In the genomic region with DNA sequence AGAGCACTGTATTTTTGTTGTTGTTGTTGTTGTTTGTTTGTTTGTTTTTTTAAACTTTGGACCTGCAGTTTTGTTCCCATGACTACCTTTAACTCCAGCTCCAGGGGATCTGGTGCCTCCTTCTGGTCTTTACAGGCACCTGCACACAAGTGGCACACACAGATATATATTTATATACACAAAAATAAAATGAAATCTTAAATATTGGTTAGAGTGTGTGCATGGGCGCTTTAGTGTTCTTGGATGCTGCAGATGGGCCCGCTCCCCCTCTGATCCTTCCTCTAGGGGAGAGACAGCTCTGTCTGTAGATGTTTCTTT, we compare ENCODE assay signal across 10 mouse cellular contexts. TPM values are rescaled to one million over a fixed set of nuclear protein-coding genes. Genes with fewer than 3 reads are reported as not detected.
DNase-seq lines count a peak whose midpoint lies in the region; ATAC-seq and TF ChIP-seq lines count a peak whose summit lies in the region.
"Had no signal": no experiment of that assay in that cellular context is flagged by ENCODE, and none has a peak within 500 bp of the region (broad histone marks: within the 10 kb centered on the region; RNA-seq: fewer than 3 reads in every experiment).

No protein-coding gene starts in this region.

- no peak overlapping the region for H3K4me2 ChIP-seq in hindbrain, embryonic 13.5 days
- no peak overlapping the region for H3K4me2 ChIP-seq in hindbrain, embryonic 11.5 days (replicated peaks; ENCODE audit: low read depth, low read length)
- H3K4me2 ChIP-seq in midbrain, postnatal 0 days (ENCODE audit: low read depth, low read length, poor library complexity, severe bottlenecking), result no peak overlapping the region
- H3K4me2 ChIP-seq in midbrain, embryonic 11.5 days, result no peak overlapping the region
- H3K4me2 ChIP-seq in hindbrain, embryonic 16.5 days (ENCODE audit: low read length), result no peak overlapping the region

- H3K27ac ChIP-seq in hindbrain, embryonic 13.5 days, result peak overlapping the region; percentile 76
- no peak overlapping the region for H3K27ac ChIP-seq in hindbrain, embryonic 11.5 days (ENCODE audit: low read depth, low read length)
- H3K27ac ChIP-seq in midbrain, postnatal 0 days (ENCODE audit: low read depth, low read length), result no peak overlapping the region
- H3K27ac ChIP-seq in midbrain, embryonic 11.5 days (ENCODE audit: low read depth, low read length), result no peak overlapping the region
- peak overlapping the region; percentile 9; the same call in 1 of the 2 replicates for H3K27ac ChIP-seq in hindbrain, embryonic 16.5 days (ENCODE audit: low read depth, low read length)

- H3K4me3 ChIP-seq in hindbrain, embryonic 13.5 days, result no peak overlapping the region
- H3K4me3 ChIP-seq in hindbrain, embryonic 11.5 days (ENCODE audit: low read depth, low read length), result no peak overlapping the region
- H3K4me3 ChIP-seq in midbrain, postnatal 0 days (ENCODE audit: low read depth, low read length), result no peak overlapping the region
- H3K4me3 ChIP-seq in midbrain, embryonic 11.5 days (ENCODE audit: low read depth, low read length), result no peak overlapping the region
- no peak overlapping the region for H3K4me3 ChIP-seq in hindbrain, embryonic 16.5 days (ENCODE audit: low read length)

- peaks cover 4% of the 10 kb centered on the region for H3K36me3 ChIP-seq in hindbrain, embryonic 13.5 days
- H3K36me3 ChIP-seq in hindbrain, embryonic 11.5 days (ENCODE audit: control insufficient read depth, insufficient read depth, low read length), result 0 out of 2 replicates have a peak, but pooled peaks cover 2% of the 10 kb centered on the region
- peaks cover 3% of the 10 kb centered on the region; the same call in 1 of the 2 replicates for H3K36me3 ChIP-seq in midbrain, postnatal 0 days (ENCODE audit: insufficient read depth, low read length)
- H3K36me3 ChIP-seq in midbrain, embryonic 11.5 days (ENCODE audit: control insufficient read depth, insufficient read depth, low read length), result peaks cover 4% of the 10 kb centered on the region; the same call in 1 of the 2 replicates
- peaks cover 6% of the 10 kb centered on the region; the same call in 1 of the 2 replicates for H3K36me3 ChIP-seq in hindbrain, embryonic 16.5 days (ENCODE audit: control insufficient read depth, insufficient read depth, low read length)

- DNase-seq in hindbrain, embryonic 11.5 days (ENCODE audit: low spot score), result no peak
- no peak for DNase-seq in midbrain, postnatal 0 days (ENCODE audit: low spot score)
- DNase-seq in midbrain, embryonic 11.5 days (ENCODE audit: low spot score, missing footprints), result no peak
- no peak for DNase-seq in adrenal gland, postnatal 36 days
- DNase-seq in layer of hippocampus, postnatal 14 days (ENCODE audit: low spot score in 2 of 2), result no peak
- DNase-seq: right cerebral cortex, postnatal 25 days; thymus, postnatal 25 days had no signal

- no peaks in the 10 kb centered on the region for H3K9me3 ChIP-seq in hindbrain, embryonic 13.5 days
- no peaks in the 10 kb centered on the region for H3K9me3 ChIP-seq in hindbrain, embryonic 11.5 days (ENCODE audit: control insufficient read depth, low read length)
- H3K9me3 ChIP-seq in midbrain, postnatal 0 days (ENCODE audit: low read length), result no peaks in the 10 kb centered on the region
- no peaks in the 10 kb centered on the region for H3K9me3 ChIP-seq in midbrain, embryonic 11.5 days (ENCODE audit: control insufficient read depth, low read length)
- no peaks in the 10 kb centered on the region for H3K9me3 ChIP-seq in hindbrain, embryonic 16.5 days (ENCODE audit: control insufficient read depth, low read length)

- peak; percentile 31; the same call in 1 of the 2 replicates for TF ChIP-seq CTCF in midbrain, postnatal 0 days (IDR thresholded peaks at IDR 0.05)

- no peaks in the 10 kb centered on the region for H3K27me3 ChIP-seq in hindbrain, embryonic 13.5 days
- H3K27me3 ChIP-seq in hindbrain, embryonic 11.5 days (ENCODE audit: control insufficient read depth, insufficient read depth, low read length), result no peaks in the 10 kb centered on the region
- H3K27me3 ChIP-seq in midbrain, postnatal 0 days (ENCODE audit: insufficient read depth, low read length), result no peaks in the 10 kb centered on the region
- no peaks in the 10 kb centered on the region for H3K27me3 ChIP-seq in midbrain, embryonic 11.5 days (ENCODE audit: control insufficient read depth, insufficient read depth, low read length)
- no peaks in the 10 kb centered on the region for H3K27me3 ChIP-seq in hindbrain, embryonic 16.5 days (replicated peaks; ENCODE audit: control insufficient read depth, insufficient read depth, low read length)
- H3K27me3 ChIP-seq: Patski had no signal

- peaks cover 36% of the 10 kb centered on the region for H3K4me1 ChIP-seq in hindbrain, embryonic 13.5 days (replicated peaks)
- H3K4me1 ChIP-seq in hindbrain, embryonic 11.5 days (replicated peaks; ENCODE audit: control insufficient read depth, insufficient read depth, low read length), result no peaks in the 10 kb centered on the region
- no peaks in the 10 kb centered on the region; the same call in 1 of the 2 replicates for H3K4me1 ChIP-seq in midbrain, postnatal 0 days (ENCODE audit: insufficient read depth, low read length)
- peaks cover 2% of the 10 kb centered on the region; the same call in 1 of the 2 replicates for H3K4me1 ChIP-seq in midbrain, embryonic 11.5 days (ENCODE audit: control insufficient read depth, insufficient read depth, low read length)
- H3K4me1 ChIP-seq in hindbrain, embryonic 16.5 days (ENCODE audit: control insufficient read depth, insufficient read depth, low read depth, low read length), result peaks cover 8% of the 10 kb centered on the region

- H3K9ac ChIP-seq in hindbrain, embryonic 13.5 days, result no peak overlapping the region
- no peak overlapping the region for H3K9ac ChIP-seq in hindbrain, embryonic 11.5 days (ENCODE audit: low read depth, low read length)
- no peak overlapping the region for H3K9ac ChIP-seq in midbrain, postnatal 0 days (replicated peaks; ENCODE audit: low read length, poor library complexity, severe bottlenecking)
- H3K9ac ChIP-seq in midbrain, embryonic 11.5 days (ENCODE audit: low read length), result no peak overlapping the region
- H3K9ac ChIP-seq in hindbrain, embryonic 16.5 days (ENCODE audit: low read depth, low read length), result no peak overlapping the region

- WGBS in hindbrain, embryonic 13.5 days, result 98% methylated on average over 2 of the region's 2 CpGs
- 95% methylated on average over 2 of the region's 2 CpGs for WGBS in hindbrain, embryonic 11.5 days
- WGBS in midbrain, postnatal 0 days, result 88% methylated on average over 2 of the region's 2 CpGs
- 98% methylated on average over 2 of the region's 2 CpGs for WGBS in midbrain, embryonic 11.5 days
- 95% methylated on average over 2 of the region's 2 CpGs for WGBS in hindbrain, embryonic 16.5 days

- ATAC-seq in hindbrain, embryonic 13.5 days (ENCODE audit: low FRiP score), result no peak
- ATAC-seq in hindbrain, embryonic 11.5 days (ENCODE audit: low FRiP score), result no peak
- no peak for ATAC-seq in midbrain, postnatal 0 days (ENCODE audit: low FRiP score)
- no peak for ATAC-seq in midbrain, embryonic 11.5 days (ENCODE audit: low FRiP score)
- ATAC-seq in hindbrain, embryonic 16.5 days, result no peak
- ATAC-seq: Patski had no signal

RNA-seq across cellular contexts. Expression of a gene that starts 9.4 kb away (rescaled TPM):
- polyA plus RNA-seq in hindbrain, embryonic 13.5 days (2015; fragmentation: Nextera tagmentation; extraction: Ambion mirVana), result 280 and 294 TPM in 2 replicates
- polyA plus RNA-seq in hindbrain, embryonic 11.5 days (2014; fragmentation: Nextera tagmentation; extraction: Ambion mirVana), result 205 and 221 TPM in 2 replicates
- 337 and 343 TPM in 2 replicates for total RNA-seq in midbrain, postnatal 0 days (2014; rRNA removed)
- 412 and 433 TPM in 2 replicates for polyA plus RNA-seq in midbrain, postnatal 0 days (2015; fragmentation: Nextera tagmentation; extraction: Ambion mirVana)
- polyA plus RNA-seq in midbrain, embryonic 11.5 days (2014; fragmentation: Nextera tagmentation; extraction: Ambion mirVana), result 209 and 210 TPM in 2 replicates
- polyA plus RNA-seq in hindbrain, embryonic 16.5 days (2015; fragmentation: Nextera tagmentation; extraction: Ambion mirVana), result 411 and 440 TPM in 2 replicates
- total RNA-seq in adrenal gland, postnatal 36 days (2021), result 100 to 1,000 TPM; 433 to 439 TPM
- total RNA-seq in layer of hippocampus, postnatal 14 days (2021), result 100 to 1,000 TPM; 564 to 569 TPM

RNA-seq across cellular contexts. Expression of a gene that starts 26.1 kb away (rescaled TPM):
- polyA plus RNA-seq in hindbrain, embryonic 13.5 days (2015; fragmentation: Nextera tagmentation; extraction: Ambion mirVana), result 129 TPM in 2 replicates
- 171 and 175 TPM in 2 replicates for polyA plus RNA-seq in hindbrain, embryonic 11.5 days (2014; fragmentation: Nextera tagmentation; extraction: Ambion mirVana)
- total RNA-seq in midbrain, postnatal 0 days (2014; rRNA removed), result 125 and 127 TPM in 2 replicates
- 133 and 134 TPM in 2 replicates for polyA plus RNA-seq in midbrain, postnatal 0 days (2015; fragmentation: Nextera tagmentation; extraction: Ambion mirVana)
- 178 and 193 TPM in 2 replicates for polyA plus RNA-seq in midbrain, embryonic 11.5 days (2014; fragmentation: Nextera tagmentation; extraction: Ambion mirVana)
- polyA plus RNA-seq in hindbrain, embryonic 16.5 days (2015; fragmentation: Nextera tagmentation; extraction: Ambion mirVana), result 136 and 145 TPM in 2 replicates
- total RNA-seq in adrenal gland, postnatal 36 days (2021), result 100 to 1,000 TPM; 156 to 165 TPM
- 10 to 100 TPM; 82.2 to 82.4 TPM for total RNA-seq in layer of hippocampus, postnatal 14 days (2021)

Comparison
In these comparisons a context has a peak if more than half of its experiments do, and no peak if none do; other contexts are left out.
1. H3K27ac ChIP-seq: peak in hindbrain, embryonic 13.5 days (single experiment) and hindbrain, embryonic 16.5 days (single experiment); none in hindbrain, embryonic 11.5 days (single experiment), midbrain, postnatal 0 days (single experiment) and midbrain, embryonic 11.5 days (single experiment).